Mouse (Mus musculus): ENCODE results near the gene Olfml3.

The Olfml3 gene

GRCm38 (mm10) chr3:103709470-103710040 lies 28.2 kb downstream of the Olfml3 start:
- DNase-seq (ENCODE audit: low read depth, low spot score), result no peak

DNA sequence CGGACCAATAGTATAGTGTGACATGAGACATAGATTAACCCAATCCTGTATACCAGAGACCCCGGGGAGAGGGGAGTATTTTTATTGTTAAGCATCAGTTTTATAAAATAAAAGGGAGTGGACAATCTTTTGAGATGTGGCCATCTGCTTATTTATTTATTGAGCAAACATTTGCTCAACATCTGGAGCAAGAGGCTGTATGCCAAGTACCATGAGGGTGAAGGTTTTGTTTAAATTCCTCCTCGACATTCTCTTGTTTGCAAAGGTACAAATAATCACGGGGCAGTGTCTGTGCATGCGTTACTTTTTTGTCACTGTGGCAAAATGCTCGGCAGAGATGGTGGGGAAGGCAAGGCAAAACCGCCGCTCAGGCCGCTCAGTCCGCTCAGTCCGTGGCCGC lies 32.4 kb downstream of the Olfml3 start:
- no peak for DNase-seq (ENCODE audit: low read depth, low spot score)

DNA sequence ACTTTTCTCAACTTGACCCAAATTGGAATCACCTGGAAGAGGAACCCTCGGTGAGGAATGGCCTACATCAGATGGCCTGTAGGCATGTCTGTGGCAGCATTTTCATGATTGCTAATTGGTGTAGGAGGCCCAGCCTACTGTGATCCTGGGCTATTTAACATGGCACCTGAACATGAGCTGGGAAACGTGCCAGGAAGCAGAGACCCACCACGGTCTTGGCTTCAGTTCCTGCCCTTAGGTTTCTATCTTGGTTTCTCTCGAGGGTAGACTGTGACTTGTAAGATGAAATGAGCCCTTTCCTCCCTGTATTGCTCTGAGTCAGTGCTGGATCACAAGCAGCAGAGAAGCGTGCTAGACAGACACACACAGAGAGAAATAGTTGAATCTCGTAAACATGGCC lies 33.1 kb downstream of the Olfml3 start:
- DNase-seq (ENCODE audit: low read depth, low spot score), result no peak

GRCm38 (mm10) chr3:103696388-103696925 lies 41.3 kb downstream of the Olfml3 start:
- DNase-seq (ENCODE audit: low read depth, low spot score), result no peak

DNA sequence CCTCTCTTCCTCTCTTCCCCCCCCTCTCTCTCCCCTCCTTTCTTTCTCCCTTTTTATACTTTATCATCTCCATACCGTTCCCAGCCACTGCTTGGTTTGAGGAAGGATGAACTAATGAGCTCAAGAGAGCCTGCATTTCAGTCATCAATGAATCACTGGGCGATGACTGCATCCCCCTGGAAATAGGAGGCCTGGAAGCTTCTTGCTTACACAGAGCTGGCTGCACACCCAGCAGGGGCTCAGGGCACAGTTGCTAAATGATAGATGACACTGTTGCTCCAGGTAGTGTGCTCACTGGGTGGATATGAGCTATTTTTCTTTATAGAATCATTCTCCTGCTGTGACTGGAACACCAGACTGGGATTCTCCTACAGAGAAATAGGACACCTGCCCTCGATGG lies 42.2 kb downstream of the Olfml3 start:
- no peak for DNase-seq (ENCODE audit: low read depth, low spot score)

DNA sequence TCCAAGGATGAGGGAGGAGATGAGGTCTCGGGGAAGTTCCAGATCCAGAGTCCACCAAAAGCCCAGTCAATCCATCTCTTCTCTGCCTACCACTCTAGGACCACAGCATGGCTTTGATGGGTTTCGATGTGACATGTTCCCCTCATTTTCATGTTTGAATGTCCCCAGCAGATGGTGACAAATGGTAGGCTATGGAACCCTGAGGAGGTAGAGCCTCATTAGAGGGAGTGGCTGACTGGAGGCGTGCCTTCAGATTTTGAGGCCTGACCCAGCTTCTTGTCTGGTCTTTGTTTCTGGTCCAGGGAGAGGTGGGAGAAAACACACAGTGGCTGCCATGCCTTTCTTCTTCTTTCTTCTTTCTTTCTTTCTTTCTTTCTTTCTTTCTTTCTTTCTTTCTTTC lies 47.3 kb downstream of the Olfml3 start:
- no peak for DNase-seq (ENCODE audit: low read depth, low spot score)

GRCm38 (mm10) chr3:103689043-103689442 lies 48.8 kb downstream of the Olfml3 start:
- no peak for DNase-seq (ENCODE audit: low read depth, low spot score)

GRCm38 (mm10) chr3:103683966-103684319 lies 53.9 kb downstream of the Olfml3 start:
- DNase-seq (ENCODE audit: low read depth, low spot score), result no peak

- peak; percentile 49 for DNase-seq (ENCODE audit: low read depth, low spot score)
Observed at GRCm38 (mm10) chr3:103683234-103683965, 54.4 kb downstream of the Olfml3 start.

DNA sequence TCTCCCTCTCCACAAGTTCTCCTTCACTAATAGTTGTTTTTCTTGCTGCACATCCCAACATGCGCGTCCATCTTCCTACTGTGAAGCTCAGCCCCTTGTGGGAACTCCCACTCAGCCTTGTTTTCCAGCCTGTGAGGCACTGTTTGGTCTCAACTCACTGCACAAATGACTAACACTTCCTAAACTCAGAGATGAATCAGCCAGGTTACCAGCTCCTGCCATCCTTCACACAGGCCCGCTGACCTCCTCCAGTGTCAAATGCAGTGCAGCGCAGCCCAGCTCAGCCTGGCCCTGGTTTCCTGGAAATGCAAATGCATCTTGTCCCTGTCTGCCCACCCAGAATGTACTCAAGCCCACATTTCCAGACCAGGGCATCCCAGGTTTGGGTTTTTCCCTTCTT lies 55.3 kb downstream of the Olfml3 start:
- no peak for DNase-seq (ENCODE audit: low read depth, low spot score)

- DNase-seq (ENCODE audit: low read depth, low spot score), result no peak
Observed at GRCm38 (mm10) chr3:103678811-103679210, 59.0 kb downstream of the Olfml3 start.

- no peak for DNase-seq (ENCODE audit: low read depth, low spot score)
Observed at GRCm38 (mm10) chr3:103672716-103673115, 65.1 kb downstream of the Olfml3 start.

Measured in mesoderm, embryonic 11.5 days (tissue).